Mouse (Mus musculus): ENCODE data around the gene Ccnq.

GRCm38 (mm10) chr11:78746264-78746663, 5.3 kb downstream of the Ccnq start:
- TF ChIP-seq CTCF (IDR thresholded peaks at IDR 0.05; ENCODE audit: borderline replicate concordance, extremely low read depth, insufficient read depth, insufficient read length), result no peak
- TF ChIP-seq POLR2A (IDR thresholded peaks at IDR 0.05; ENCODE audit: borderline replicate concordance, extremely low read depth, insufficient read depth, insufficient read length, poor library complexity, severe bottlenecking), result no peak

Measured in brain, embryonic 14.5 days (tissue).